Mouse (Mus musculus): ENCODE data around the gene Camkmt.

Gene Camkmt

GRCm38 (mm10) chr17:85375523-85375922 lies 285.2 kb downstream of the Camkmt start:
- DNase-seq = no peak

- DNase-seq = no peak
These were observed 287.1 kb downstream of the Camkmt start for GRCm38 (mm10) chr17:85377496-85377895.

GRCm38 (mm10) chr17:85379101-85379500 lies 288.7 kb downstream of the Camkmt start:
- DNase-seq = no peak

- no peak for DNase-seq
These were observed 291.3 kb downstream of the Camkmt start for GRCm38 (mm10) chr17:85381578-85382223.

GRCm38 (mm10) chr17:85382344-85382743 lies 292.0 kb downstream of the Camkmt start:
- no peak for DNase-seq

GRCm38 (mm10) chr17:85382906-85383305 lies 292.6 kb downstream of the Camkmt start:
- DNase-seq = no peak

GRCm38 (mm10) chr17:85393091-85393890 lies 302.9 kb downstream of the Camkmt start:
- no peak for DNase-seq

- no peak for DNase-seq
These were observed 303.6 kb downstream of the Camkmt start for GRCm38 (mm10) chr17:85393891-85394321.

- no peak for DNase-seq
These were observed 305.1 kb downstream of the Camkmt start for GRCm38 (mm10) chr17:85395502-85395901.

- DNase-seq = no peak
These were observed 310.4 kb downstream of the Camkmt start for GRCm38 (mm10) chr17:85400751-85401150.

GRCm38 (mm10) chr17:85405161-85405560 lies 314.8 kb downstream of the Camkmt start:
- no peak for DNase-seq

- DNase-seq = no peak
These were observed 315.8 kb downstream of the Camkmt start for GRCm38 (mm10) chr17:85406195-85406594.

GRCm38 (mm10) chr17:85428831-85429230 lies 338.5 kb downstream of the Camkmt start:
- no peak for DNase-seq

- no peak for DNase-seq
These were observed 342.6 kb downstream of the Camkmt start for GRCm38 (mm10) chr17:85432923-85433322.

- no peak for DNase-seq
These were observed 352.7 kb downstream of the Camkmt start for GRCm38 (mm10) chr17:85443036-85443435.

- no peak for DNase-seq
These were observed 364.1 kb downstream of the Camkmt start for GRCm38 (mm10) chr17:85454419-85454983.

- no peak for DNase-seq
These were observed 364.7 kb downstream of the Camkmt start for GRCm38 (mm10) chr17:85455063-85455462.

- DNase-seq = peak; percentile 5
These were observed 367.7 kb downstream of the Camkmt start for GRCm38 (mm10) chr17:85458075-85458474.

- no peak for DNase-seq
These were observed 368.2 kb downstream of the Camkmt start for GRCm38 (mm10) chr17:85458589-85458988.

GRCm38 (mm10) chr17:85461577-85461976 lies 371.2 kb downstream of the Camkmt start:
- no peak for DNase-seq

- no peak for DNase-seq
These were observed 373.4 kb downstream of the Camkmt start for GRCm38 (mm10) chr17:85463497-85464392.

GRCm38 (mm10) chr17:85464466-85465411 lies 374.4 kb downstream of the Camkmt start:
- DNase-seq = no peak
